Mouse (Mus musculus): Measurements from ENCODE around the gene Tspan31. TPM values are rescaled to one million over a fixed set of nuclear protein-coding genes. Genes with fewer than 3 reads are reported as not detected.
A peak's percentile ranks its signal among the peaks of the same experiment; 100 is the strongest.

The Tspan31 gene
- polyA plus RNA-seq, 1 experiment = 118 TPM

GRCm38 (mm10) chr10:127049395-127050118 lies 20.5 kb downstream of the Tspan31 start:
- TF ChIP-seq CEBPB (IDR thresholded peaks at IDR 0.05; ENCODE audit: low read depth) (no peak), MAX (IDR thresholded peaks at IDR 0.05) (no peak), FOSL1 (IDR thresholded peaks at IDR 0.05; ENCODE audit: insufficient read depth, low read length, poor library complexity, severe bottlenecking) (no peak), CTCF (IDR thresholded peaks at IDR 0.05; ENCODE audit: control insufficient read depth, insufficient read depth, insufficient read length) (no peak), USF1 (IDR thresholded peaks at IDR 0.05; ENCODE audit: low read depth) (no peak)
- Histone ChIP-seq H3K79me2 (ENCODE audit: control insufficient read depth, insufficient read depth) (no peaks in the 10 kb centered on the region), H3ac (ENCODE audit: control insufficient read depth, insufficient read length, low read depth) (no peak overlapping the region), H3K27me3 (ENCODE audit: control insufficient read depth, insufficient read depth, insufficient read length) (peaks cover 17% of the 10 kb centered on the region), H3K4me3 (ENCODE audit: insufficient read depth, poor library complexity, severe bottlenecking) (no peak overlapping the region), H3K36me3 (ENCODE audit: control insufficient read depth, insufficient read depth) (peaks cover 12% of the 10 kb centered on the region), H3K79me3 (ENCODE audit: low read depth) (no peaks in the 10 kb centered on the region)

DNA sequence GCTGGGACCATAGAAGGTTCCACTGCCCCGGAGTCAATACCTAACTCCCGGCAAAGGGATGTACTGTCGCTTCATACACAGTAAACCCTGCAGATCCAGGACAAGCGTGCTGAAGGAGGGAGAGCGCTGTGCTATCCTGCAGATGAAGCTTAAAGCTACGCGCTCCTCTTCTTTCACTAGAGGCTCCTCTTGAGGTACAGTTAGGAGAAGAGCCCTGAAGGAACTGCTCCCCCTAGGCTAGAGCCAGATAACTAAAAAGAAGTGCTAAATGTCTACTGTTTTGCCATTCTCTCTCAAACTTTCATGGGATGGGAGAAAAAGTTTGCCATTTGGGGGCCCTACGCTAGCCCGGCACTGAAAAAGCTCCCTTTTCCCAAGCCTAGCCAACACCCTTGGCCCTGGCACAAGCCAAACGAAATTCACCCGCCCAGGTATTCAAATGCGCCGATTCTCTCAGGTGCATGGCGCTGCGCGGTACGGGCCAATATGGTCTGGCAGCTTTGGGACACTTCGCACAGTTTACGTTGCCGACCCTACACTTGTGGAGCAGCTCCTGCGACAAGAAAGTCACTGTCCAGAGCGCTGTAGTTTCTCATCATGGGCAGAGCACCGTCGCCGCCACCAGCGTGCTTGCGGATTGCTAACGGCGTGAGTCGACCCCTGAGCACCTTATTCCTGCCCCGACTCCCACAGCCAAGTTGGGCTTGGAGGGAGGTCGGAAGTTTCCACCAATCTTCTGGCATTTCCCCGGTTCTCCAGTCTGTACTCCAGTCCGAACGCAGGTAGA lies 21.3 kb downstream of the Tspan31 start:
- TF ChIP-seq USF1 (IDR thresholded peaks at IDR 0.05; ENCODE audit: low read depth) = no peak
- TF ChIP-seq MYOD1 (IDR thresholded peaks at IDR 0.05; ENCODE audit: control insufficient read depth, insufficient read length, low read depth) = no peak
- TF ChIP-seq MAX (IDR thresholded peaks at IDR 0.05) = no peak
- no peak for TF ChIP-seq FOSL1 (IDR thresholded peaks at IDR 0.05; ENCODE audit: insufficient read depth, low read length, poor library complexity, severe bottlenecking)
- no peak for TF ChIP-seq MYOG (IDR thresholded peaks at IDR 0.05; ENCODE audit: control insufficient read depth, extremely low read depth, insufficient read length)
- no peak for TF ChIP-seq CEBPB (IDR thresholded peaks at IDR 0.05; ENCODE audit: low read depth)
- TF ChIP-seq CTCF (IDR thresholded peaks at IDR 0.05; ENCODE audit: control insufficient read depth, insufficient read depth, insufficient read length) = no peak
- Histone ChIP-seq H3K27me3 (ENCODE audit: control insufficient read depth, insufficient read depth, insufficient read length) (peaks cover 17% of the 10 kb centered on the region), H3K4me3 (ENCODE audit: insufficient read depth, poor library complexity, severe bottlenecking) (no peak overlapping the region), H3K79me3 (ENCODE audit: low read depth) (no peaks in the 10 kb centered on the region), H3K36me3 (ENCODE audit: control insufficient read depth, insufficient read depth) (peaks cover 18% of the 10 kb centered on the region), H3ac (ENCODE audit: control insufficient read depth, insufficient read length, low read depth) (no peak overlapping the region), H3K79me2 (ENCODE audit: control insufficient read depth, insufficient read depth) (peaks cover 3% of the 10 kb centered on the region)

DNA sequence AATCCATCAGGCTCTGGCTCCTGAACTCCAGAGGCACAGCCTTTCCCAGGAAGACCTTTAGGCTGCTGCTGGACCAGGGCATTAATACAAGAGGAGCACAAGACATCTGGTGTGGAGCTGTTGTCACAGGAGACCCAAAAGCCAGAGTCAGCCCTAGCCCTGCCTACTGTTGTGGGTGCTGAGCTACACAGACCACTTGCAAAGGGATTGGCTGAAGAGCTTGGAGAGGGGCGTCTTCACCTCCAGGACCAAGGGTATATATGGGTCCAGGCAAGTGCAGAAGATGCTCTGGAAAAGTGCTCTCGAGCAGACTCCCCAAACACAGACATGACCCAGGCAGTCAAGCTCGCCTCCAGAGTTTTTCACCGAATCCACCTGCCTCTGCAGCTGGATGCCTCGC lies 22.1 kb downstream of the Tspan31 start, which contains the start of gene Cyp27b1:
Cyp27b1 (plus strand) TSS at position 297 of the 400 bp plus-strand sequence.
- H3K27me3 ChIP-seq (ENCODE audit: control insufficient read depth, insufficient read depth, insufficient read length) = peaks cover 17% of the 10 kb centered on the region

DNA sequence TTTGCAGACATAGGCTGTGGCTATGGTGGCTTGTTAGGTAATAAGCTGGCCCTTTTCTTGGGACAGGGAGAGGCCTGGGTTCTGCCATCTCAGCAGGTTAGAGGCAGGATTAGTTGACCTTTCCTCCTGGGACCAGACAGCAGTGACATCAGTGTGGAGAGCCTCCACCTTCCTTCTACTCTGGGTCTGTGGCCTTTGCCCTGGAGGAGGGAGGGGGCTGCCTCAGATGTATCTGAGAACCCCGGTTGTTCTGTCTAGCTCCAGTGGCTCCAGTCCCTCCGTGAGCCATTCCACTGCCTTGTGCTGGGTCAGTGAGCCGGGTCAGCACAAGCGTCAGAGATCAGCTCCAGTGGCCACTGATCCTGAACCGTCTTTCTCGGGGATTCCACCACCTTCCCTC lies 26.9 kb downstream of the Tspan31 start:
- H3K79me2 ChIP-seq (ENCODE audit: control insufficient read depth, insufficient read depth) = peaks cover 21% of the 10 kb centered on the region
- TF ChIP-seq FOSL1 (IDR thresholded peaks at IDR 0.05; ENCODE audit: insufficient read depth, low read length, poor library complexity, severe bottlenecking) (no peak), MAX (IDR thresholded peaks at IDR 0.05) (no peak), CEBPB (IDR thresholded peaks at IDR 0.05; ENCODE audit: low read depth) (no peak), MYOG (IDR thresholded peaks at IDR 0.05; ENCODE audit: control insufficient read depth, extremely low read depth, insufficient read length) (no peak), USF1 (IDR thresholded peaks at IDR 0.05; ENCODE audit: low read depth) (no peak), MYOD1 (IDR thresholded peaks at IDR 0.05; ENCODE audit: control insufficient read depth, insufficient read length, low read depth) (no peak), CTCF (IDR thresholded peaks at IDR 0.05; ENCODE audit: control insufficient read depth, insufficient read depth, insufficient read length) (no peak)
- H3K36me3 ChIP-seq (ENCODE audit: control insufficient read depth, insufficient read depth) = peaks cover 27% of the 10 kb centered on the region
- peak overlapping the region; percentile 71 for H3K4me3 ChIP-seq (ENCODE audit: insufficient read depth, poor library complexity, severe bottlenecking)
- H3K27me3 ChIP-seq (ENCODE audit: control insufficient read depth, insufficient read depth, insufficient read length) = no peaks in the 10 kb centered on the region
- peaks cover 2% of the 10 kb centered on the region for H3K79me3 ChIP-seq (ENCODE audit: low read depth)
- H3ac ChIP-seq (ENCODE audit: control insufficient read depth, insufficient read length, low read depth) = peak overlapping the region; percentile 8

More for the DNA sequence above, 22.1 kb downstream of the Tspan31 start, which contains the start of gene Cyp27b1:
- TF ChIP-seq CTCF (IDR thresholded peaks at IDR 0.05; ENCODE audit: control insufficient read depth, insufficient read depth, insufficient read length) (no peak), CEBPB (IDR thresholded peaks at IDR 0.05; ENCODE audit: low read depth) (no peak), USF1 (IDR thresholded peaks at IDR 0.05; ENCODE audit: low read depth) (no peak), MAX (IDR thresholded peaks at IDR 0.05) (no peak)
- no peak within 1 kb of the TSS for H3K4me3 ChIP-seq (ENCODE audit: insufficient read depth, poor library complexity, severe bottlenecking)
- H3K36me3 ChIP-seq (ENCODE audit: control insufficient read depth, insufficient read depth) = peaks cover 27% of the 10 kb centered on the region
- H3K79me2 ChIP-seq (ENCODE audit: control insufficient read depth, insufficient read depth) = peaks cover 11% of the 10 kb centered on the region
- no peak within 1 kb of the TSS for H3ac ChIP-seq (ENCODE audit: control insufficient read depth, insufficient read length, low read depth)
- H3K79me3 ChIP-seq (ENCODE audit: low read depth) = peaks cover 2% of the 10 kb centered on the region

DNA sequence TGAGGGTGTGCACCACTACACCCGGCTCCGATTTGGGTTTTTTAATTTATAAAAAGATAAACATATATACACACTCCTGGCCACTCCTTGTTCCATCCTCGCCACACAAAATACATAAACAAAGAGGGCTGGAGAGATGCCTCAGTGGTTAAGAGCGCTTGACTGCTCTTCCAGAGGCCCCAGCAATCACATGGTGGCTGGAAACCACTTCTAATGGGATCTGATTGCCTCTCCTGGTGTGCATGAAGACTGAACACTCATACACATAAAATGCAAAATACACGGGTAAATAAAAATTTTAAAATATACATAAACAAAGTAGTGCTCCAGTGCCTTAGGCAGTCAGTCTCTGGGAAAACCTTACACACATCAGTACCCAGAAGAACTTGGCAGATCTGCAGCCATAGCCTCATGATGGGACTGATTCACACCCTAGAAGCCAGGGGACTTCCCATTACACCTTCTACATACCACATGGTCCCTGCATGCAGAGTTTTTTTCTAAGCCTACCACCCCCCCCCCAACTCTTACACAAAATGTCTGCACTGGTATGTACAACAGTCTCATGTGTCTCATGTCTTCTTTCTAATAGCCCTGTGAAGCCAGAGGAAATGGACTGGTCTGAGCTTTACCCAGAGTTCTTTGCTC lies 27.5 kb downstream of the Tspan31 start:
- TF ChIP-seq CTCF (IDR thresholded peaks at IDR 0.05; ENCODE audit: control insufficient read depth, insufficient read depth, insufficient read length) (no peak), MYOG (IDR thresholded peaks at IDR 0.05; ENCODE audit: control insufficient read depth, extremely low read depth, insufficient read length) (no peak), CEBPB (IDR thresholded peaks at IDR 0.05; ENCODE audit: low read depth) (no peak), MAX (IDR thresholded peaks at IDR 0.05) (no peak), USF1 (IDR thresholded peaks at IDR 0.05; ENCODE audit: low read depth) (no peak), MYOD1 (IDR thresholded peaks at IDR 0.05; ENCODE audit: control insufficient read depth, insufficient read length, low read depth) (no peak), FOSL1 (IDR thresholded peaks at IDR 0.05; ENCODE audit: insufficient read depth, low read length, poor library complexity, severe bottlenecking) (no peak)
- Histone ChIP-seq H3K27me3 (ENCODE audit: control insufficient read depth, insufficient read depth, insufficient read length) (no peaks in the 10 kb centered on the region), H3ac (ENCODE audit: control insufficient read depth, insufficient read length, low read depth) (peak overlapping the region; percentile 40), H3K79me2 (ENCODE audit: control insufficient read depth, insufficient read depth) (peaks cover 21% of the 10 kb centered on the region), H3K4me3 (ENCODE audit: insufficient read depth, poor library complexity, severe bottlenecking) (peak overlapping the region; percentile 71), H3K79me3 (ENCODE audit: low read depth) (peaks cover 2% of the 10 kb centered on the region), H3K36me3 (ENCODE audit: control insufficient read depth, insufficient read depth) (peaks cover 27% of the 10 kb centered on the region)
